Mouse (Mus musculus) olfactory bulb, adult 2 months (tissue): ENCODE data around the gene Olfr1375. TPM values are rescaled to one million over a fixed set of nuclear protein-coding genes. Genes with fewer than 3 reads are reported as not detected.

Experiments
- H3K27ac ChIP-seq: fragments of 200-500 bp; 2 replicates; pipeline ENCODE4 v1.5.1; 2012; ENCODE audit warnings: low read depth, low read length; ENCODE audit not compliant: insufficient read depth
- H3K4me1 ChIP-seq: fragments of 200-500 bp; 2 replicates; pipeline ENCODE4 v1.6.1; 2012; ENCODE audit warnings: low read length; ENCODE audit not compliant: control insufficient read depth, insufficient read depth
- H3K4me3 ChIP-seq: fragments of 200-500 bp; 2 replicates; pipeline ENCODE4 v1.5.1; 2012; ENCODE audit warnings: mild to moderate bottlenecking, low read depth, low read length, moderate library complexity; ENCODE audit not compliant: insufficient read depth
- CTCF ChIP-seq: fragments of 200-500 bp; IDR thresholded peaks from 2 replicates; pipeline ENCODE4 v1.5.1; 2012; ENCODE audit warnings: low read depth, mild to moderate bottlenecking, low read length, moderate library complexity; ENCODE audit not compliant: insufficient read depth
- POLR2A ChIP-seq: fragments of 200-500 bp; IDR thresholded peaks from 2 replicates; pipeline ENCODE4 v1.6.1; 2012; ENCODE audit warnings: mild to moderate bottlenecking, low read depth, low read length, moderate library complexity; ENCODE audit not compliant: insufficient read depth
- WGBS: fragments of 180-500 bp; shearing (Covaris S2); methylation state at CpG from one replicate; pipeline ENCODE4 v1.1.7; 2018; 5-methylcytosine and 5-hydroxymethylcytosine counted together
- polyA plus RNA-seq: library from polyadenylated mRNA; stranded (reverse); fragments of >200 nt; gene quantifications from 2 replicates; pipeline ENCODE4 v1.2.4, GENCODE M21; 2012; ENCODE audit warnings: low replicate concordance; ENCODE audit not compliant: missing spikeins, insufficient read depth, insufficient read length

Olfr1375 gene
- polyA plus RNA-seq, 1 experiment = not detected

- no peak for TF ChIP-seq CTCF
- TF ChIP-seq POLR2A = no peak
- H3K27ac ChIP-seq = no peak overlapping the region
- no peak overlapping the region for H3K4me3 ChIP-seq
- WGBS = 56% methylated on average over 2 of the region's 2 CpGs
- H3K4me1 ChIP-seq = no peaks in the 10 kb centered on the region
Observed at GRCm38 (mm10) chr11:51051678-51052077, 3.8 kb downstream of the Olfr1375 start.

- H3K27ac ChIP-seq = no peak overlapping the region
- 37% methylated on average over 3 of the region's 3 CpGs for WGBS
- H3K4me1 ChIP-seq = no peaks in the 10 kb centered on the region
- TF ChIP-seq CTCF (no peak), POLR2A (no peak)
- H3K4me3 ChIP-seq = no peak overlapping the region
Observed at GRCm38 (mm10) chr11:51053230-51053629, 5.3 kb downstream of the Olfr1375 start.

GRCm38 (mm10) chr11:51059151-51059571, 11.3 kb downstream of the Olfr1375 start, which contains the start of gene Zfp354a:
Zfp354a (plus strand) TSS chr11:51059257.
- TF ChIP-seq CTCF = no peak
- TF ChIP-seq POLR2A = 0 out of 2 replicates have a peak, but pooled peaks have one; percentile 43
- Histone ChIP-seq H3K4me1 (peaks cover 12% of the 10 kb centered on the region), H3K4me3 (peak within 1 kb of the TSS; percentile 72), H3K27ac (0 out of 2 replicates have a peak within 1 kb of the TSS, but pooled peaks have one; percentile 11)
- WGBS = under 1% methylated on average over 32 of the region's 32 CpGs

GRCm38 (mm10) chr11:51059640-51060039, 11.7 kb downstream of the Olfr1375 start:
- no peak for TF ChIP-seq CTCF
- TF ChIP-seq POLR2A = no peak
- Histone ChIP-seq H3K4me1 (peaks cover 12% of the 10 kb centered on the region), H3K27ac (no peak overlapping the region), H3K4me3 (peak overlapping the region; percentile 72)
- 11% methylated on average over 14 of the region's 14 CpGs for whole genome bisulfite sequencing

GRCm38 (mm10) chr11:51060981-51061380, 13.1 kb downstream of the Olfr1375 start:
- TF ChIP-seq POLR2A = no peak
- no peak for TF ChIP-seq CTCF
- WGBS = 97% methylated on average over 6 of the region's 6 CpGs
- H3K4me3 ChIP-seq = no peak overlapping the region
- no peak overlapping the region for H3K27ac ChIP-seq
- peaks cover 12% of the 10 kb centered on the region for H3K4me1 ChIP-seq

GRCm38 (mm10) chr11:51063276-51063675, 15.4 kb downstream of the Olfr1375 start:
- WGBS = 88% methylated on average over 7 of the region's 7 CpGs
- no peak overlapping the region for H3K27ac ChIP-seq
- TF ChIP-seq POLR2A (no peak), CTCF (no peak)
- H3K4me1 ChIP-seq = peaks cover 12% of the 10 kb centered on the region
- H3K4me3 ChIP-seq = no peak overlapping the region

- Histone ChIP-seq H3K4me1 (peaks cover 12% of the 10 kb centered on the region), H3K4me3 (no peak overlapping the region), H3K27ac (no peak overlapping the region)
- no peak for TF ChIP-seq CTCF
- TF ChIP-seq POLR2A = no peak
- WGBS = 74% methylated on average over 8 of the region's 8 CpGs
Observed at GRCm38 (mm10) chr11:51063841-51064240, 15.9 kb downstream of the Olfr1375 start.

GRCm38 (mm10) chr11:51084527-51084926, 36.6 kb downstream of the Olfr1375 start:
- no peak overlapping the region for H3K27ac ChIP-seq
- no peak overlapping the region for H3K4me3 ChIP-seq
- 54% methylated on average over 7 of the region's 7 CpGs for WGBS
- H3K4me1 ChIP-seq = no peaks in the 10 kb centered on the region
- TF ChIP-seq CTCF = no peak
- TF ChIP-seq POLR2A = no peak

GRCm38 (mm10) chr11:51085269-51085668, 37.4 kb downstream of the Olfr1375 start:
- TF ChIP-seq POLR2A (no peak), CTCF (no peak)
- 56% methylated on average over 13 of the region's 13 CpGs for WGBS
- Histone ChIP-seq H3K4me3 (no peak overlapping the region), H3K4me1 (no peaks in the 10 kb centered on the region), H3K27ac (no peak overlapping the region)

Other genes with a start within 250 kb of the Olfr1375 start
- gene Zfp354c, start 220.4 kb upstream of the Olfr1375 start, polyA plus RNA-seq = not detected in 2 replicates
- not detected in 2 replicates for gene Zfp879, start 206.6 kb upstream of the Olfr1375 start, polyA plus RNA-seq
- not detected in 2 replicates for gene Grm6, start 197.4 kb upstream of the Olfr1375 start, polyA plus RNA-seq
- gene Zfp454, start 160.5 kb upstream of the Olfr1375 start, polyA plus RNA-seq = not detected in 2 replicates
- not detected in 2 replicates for gene Zfp2, start 131.9 kb upstream of the Olfr1375 start, polyA plus RNA-seq
- not detected in 2 replicates for gene Zfp354b, start 116.5 kb upstream of the Olfr1375 start, polyA plus RNA-seq
- gene 4933414I15Rik, start 104.3 kb upstream of the Olfr1375 start, polyA plus RNA-seq = not detected in 2 replicates
- gene Prop1, start 94.3 kb upstream of the Olfr1375 start, polyA plus RNA-seq = not detected in 2 replicates
- gene Olfr1378, start 81.6 kb upstream of the Olfr1375 start, polyA plus RNA-seq = not detected in 2 replicates
- not detected in 2 replicates for gene Olfr1377, start 66.1 kb upstream of the Olfr1375 start, polyA plus RNA-seq
- not detected in 2 replicates for gene Olfr51, start 44.5 kb upstream of the Olfr1375 start, polyA plus RNA-seq
- not detected in 2 replicates for gene Olfr54, start 33.9 kb upstream of the Olfr1375 start, polyA plus RNA-seq
- gene Zfp354a, start 11.1 kb downstream of the Olfr1375 start, polyA plus RNA-seq = not detected in 2 replicates
- gene Gm12569, start 172.4 kb downstream of the Olfr1375 start, polyA plus RNA-seq = not detected in 2 replicates
- 472 and 728 TPM in 2 replicates for gene Clk4, start 213.6 kb downstream of the Olfr1375 start, polyA plus RNA-seq
- gene BC049762, start 214.9 kb downstream of the Olfr1375 start, polyA plus RNA-seq = not detected in 2 replicates
- gene Col23a1, start 241.8 kb downstream of the Olfr1375 start, polyA plus RNA-seq = not detected in 2 replicates